Mouse (Mus musculus): Measurements from ENCODE around the gene Rpl9-ps1.

Rpl9-ps1 gene

GRCm38 (mm10) chr11:83623586-83623985 lies 21.8 kb downstream of the Rpl9-ps1 start:
- no peak for DNase-seq (ENCODE audit: low spot score in 2 of 2)

DNA sequence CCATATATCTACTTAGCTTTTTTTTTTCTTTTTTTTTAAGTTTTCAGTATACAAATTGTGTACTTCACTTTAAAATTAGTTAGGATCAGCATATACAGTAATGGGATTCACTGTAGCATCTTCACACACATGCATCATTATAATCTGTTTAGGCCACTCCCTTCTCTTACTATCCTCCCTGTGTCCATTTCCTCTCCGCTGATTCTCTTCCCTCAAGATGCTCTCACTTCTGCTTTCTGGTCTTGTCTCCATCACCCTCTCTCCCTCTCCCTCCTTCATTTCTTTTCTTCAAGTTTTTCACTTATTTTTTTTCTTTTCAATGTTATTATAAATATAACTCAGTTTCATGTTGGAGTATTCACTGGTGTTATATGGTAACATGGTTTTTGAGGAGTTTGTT lies 26.4 kb downstream of the Rpl9-ps1 start:
- DNase-seq (ENCODE audit: low spot score in 2 of 2): no peak

DNA sequence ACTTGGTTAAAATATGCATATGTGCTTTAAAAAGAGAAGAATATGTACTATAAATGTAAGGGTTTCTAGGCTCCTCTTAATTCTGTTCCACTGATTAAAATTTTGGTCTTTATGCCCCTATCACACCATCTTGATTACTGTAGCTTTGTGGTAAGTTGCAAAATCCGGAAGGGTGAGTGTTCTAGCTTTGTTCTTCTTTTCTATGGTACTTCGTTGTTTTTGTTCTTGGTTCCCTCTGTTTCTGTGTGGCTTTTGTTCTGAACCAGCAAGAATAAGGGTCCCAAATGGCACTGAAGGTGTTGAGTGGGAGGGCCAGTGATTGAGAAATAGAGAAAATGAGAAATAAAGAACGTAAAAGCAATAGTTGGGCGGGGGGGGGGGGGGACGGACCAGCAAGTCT lies 27.2 kb downstream of the Rpl9-ps1 start:
- DNase-seq (ENCODE audit: low spot score in 2 of 2): no peak

GRCm38 (mm10) chr11:83616586-83616985 lies 28.8 kb downstream of the Rpl9-ps1 start:
- no peak for DNase-seq (ENCODE audit: low spot score in 2 of 2)

DNA sequence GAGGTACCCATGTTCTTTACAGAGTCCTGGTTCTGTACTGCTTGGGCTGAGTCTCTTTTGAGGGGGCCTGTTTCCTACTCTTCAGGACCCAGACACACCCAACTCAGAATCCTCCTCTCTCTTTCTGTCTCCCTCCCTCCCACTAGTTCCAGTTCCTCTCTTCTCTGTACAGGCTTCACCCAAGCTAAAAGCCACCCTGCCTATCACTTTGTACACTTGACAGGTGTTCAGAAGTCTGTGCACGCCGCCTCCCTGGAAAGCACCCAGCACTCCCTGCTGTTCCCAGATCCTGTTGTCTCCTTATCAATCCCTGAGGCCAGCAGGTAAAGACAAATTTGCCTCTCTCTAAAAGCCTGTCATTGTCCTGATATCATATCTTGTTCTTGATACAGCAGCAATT lies 34.5 kb downstream of the Rpl9-ps1 start:
- no peak for DNase-seq (ENCODE audit: low spot score in 2 of 2)

GRCm38 (mm10) chr11:83606396-83606795 lies 39.0 kb downstream of the Rpl9-ps1 start:
- no peak for DNase-seq (ENCODE audit: low spot score in 2 of 2)

- no peak for DNase-seq (ENCODE audit: low spot score in 2 of 2)
Measured at GRCm38 (mm10) chr11:83605535-83605934, 39.9 kb downstream of the Rpl9-ps1 start.

- no peak for DNase-seq (ENCODE audit: low spot score in 2 of 2)
Measured at GRCm38 (mm10) chr11:83604698-83605097, 40.7 kb downstream of the Rpl9-ps1 start.

GRCm38 (mm10) chr11:83603399-83603798 lies 42.0 kb downstream of the Rpl9-ps1 start:
- DNase-seq (ENCODE audit: low spot score in 2 of 2): no peak

- no peak for DNase-seq (ENCODE audit: low spot score in 2 of 2)
Measured at GRCm38 (mm10) chr11:83600576-83600975, 44.8 kb downstream of the Rpl9-ps1 start.

GRCm38 (mm10) chr11:83598991-83599390 lies 46.4 kb downstream of the Rpl9-ps1 start:
- DNase-seq (ENCODE audit: low spot score in 2 of 2): no peak

- no peak for DNase-seq (ENCODE audit: low spot score in 2 of 2)
Measured at GRCm38 (mm10) chr11:83598207-83598837, 47.1 kb downstream of the Rpl9-ps1 start.

- no peak for DNase-seq (ENCODE audit: low spot score in 2 of 2)
Measured at GRCm38 (mm10) chr11:83597796-83598195, 47.6 kb downstream of the Rpl9-ps1 start.

DNA sequence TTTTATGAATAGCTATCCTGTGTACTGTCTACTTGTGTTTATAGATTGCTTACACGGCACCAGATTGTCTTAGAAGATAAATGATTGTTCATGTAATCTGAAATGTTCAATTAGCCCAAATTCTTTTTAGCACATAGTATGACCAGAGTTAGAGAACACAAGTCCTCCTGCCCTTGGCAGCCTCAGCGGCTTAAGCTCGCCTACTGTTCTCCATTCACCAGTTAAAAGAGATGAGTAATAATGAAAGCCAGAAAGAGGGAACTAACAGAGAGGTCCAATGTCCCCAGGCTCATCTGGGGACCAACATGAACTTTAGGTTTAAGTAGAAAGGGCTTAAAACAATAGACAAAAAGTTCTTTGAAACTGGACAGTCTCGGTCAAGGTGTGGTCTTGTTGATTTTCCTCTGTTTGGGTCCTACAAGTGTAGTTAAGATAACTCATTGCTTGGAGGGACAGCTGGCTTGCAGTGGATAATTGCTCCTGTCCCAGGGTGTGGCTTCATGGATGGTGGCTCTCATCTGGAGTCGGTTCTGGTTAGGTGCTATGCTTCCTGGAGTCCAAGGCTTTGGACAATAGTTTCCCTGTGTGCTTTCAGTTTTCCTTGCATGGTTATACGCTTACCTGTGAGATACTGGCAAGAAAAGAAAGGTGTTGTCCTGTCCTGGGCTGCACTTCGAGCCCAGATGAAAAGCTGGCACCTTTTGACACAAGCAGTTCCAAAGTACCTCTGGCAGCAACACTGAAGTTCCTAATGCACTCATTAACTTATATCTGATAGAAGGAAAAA lies 49.6 kb downstream of the Rpl9-ps1 start:
- peak in 1 of 2 experiments; percentile 5 for DNase-seq (ENCODE audit: low spot score in 2 of 2)

Data from heart, adult 9 months (tissue).